Mouse (Mus musculus) lung, embryonic 14.5 days (tissue): ENCODE data around the gene Hdac7. TPM values are rescaled to one million over a fixed set of nuclear protein-coding genes. Genes with fewer than 3 reads are reported as not detected.

Experiments used
- ATAC-seq: fragments of 200-750 bp; cut with Nextera tagmentation; 2 replicates; pipeline ENCODE4 v1.8.0; 2017; ENCODE audit warnings: mild to moderate bottlenecking, moderate TSS enrichment, moderate library complexity; ENCODE audit not compliant: insufficient read depth
- DNase-seq: peaks from one replicate; pipeline ENCODE4 v3.0.0-alpha.2; 2015
- H3K27ac ChIP-seq: fragments of 300-500 bp; sonication (generic); 2 replicates; pipeline ENCODE4 v1.5.1; 2014; ENCODE audit warnings: low read depth, mild to moderate bottlenecking, moderate library complexity
- H3K27me3 ChIP-seq: fragments of 300-500 bp; sonication (generic); 2 replicates; pipeline ENCODE4 v1.6.1; 2014; ENCODE audit warnings: low read length, control low read depth; ENCODE audit not compliant: insufficient read depth
- H3K36me3 ChIP-seq: fragments of 300-500 bp; sonication (generic); 2 replicates; pipeline ENCODE4 v1.6.1; 2014; ENCODE audit warnings: control low read depth; ENCODE audit not compliant: insufficient read depth
- H3K4me1 ChIP-seq: fragments of 300-500 bp; sonication (generic); 2 replicates; pipeline ENCODE4 v1.6.1; 2014; ENCODE audit warnings: antibody characterized with exemption, control low read depth; ENCODE audit not compliant: insufficient read depth
- H3K4me2 ChIP-seq: fragments of 300-500 bp; sonication (generic); 2 replicates; pipeline ENCODE4 v1.6.1; 2014; ENCODE audit warnings: mild to moderate bottlenecking
- H3K4me3 ChIP-seq: fragments of 300-500 bp; sonication (generic); 2 replicates; pipeline ENCODE4 v1.5.1; 2014; ENCODE audit warnings: low read depth, low read length
- H3K9ac ChIP-seq: fragments of 300-500 bp; sonication (generic); 2 replicates; pipeline ENCODE4 v1.6.1; 2014
- H3K9me3 ChIP-seq: fragments of 300-500 bp; sonication (generic); 2 replicates; pipeline ENCODE4 v1.6.1; 2016; ENCODE audit warnings: low read depth, low read length, control low read depth
- CTCF ChIP-seq: IDR thresholded peaks from 2 replicates; pipeline ENCODE4 v1.5.1; 2016; ENCODE audit warnings: antibody characterized with exemption, low read depth
- WGBS: fragments of 180-500 bp; shearing (Covaris S2); extraction: QIAGEN DNeasy Blood & Tissue Kit; methylation state at CpG from one replicate; pipeline ENCODE4 v1.1.7; 2014; 5-methylcytosine and 5-hydroxymethylcytosine counted together
- polyA plus RNA-seq: library from polyadenylated mRNA; unstranded; fragments of >200 nt; fragmentation: Nextera tagmentation; extraction: Ambion mirVana; gene quantifications from 2 replicates; pipeline ENCODE4 v1.2.1, GENCODE M21; 2014

Gene Hdac7
- polyA plus RNA-seq, 1 experiment from 2014 or later, result 51.2 TPM

- 55% methylated on average over 9 of the region's 9 CpGs for WGBS
- Histone ChIP-seq H3K4me3 (no peak overlapping the region), H3K27me3 (peaks cover 7% of the 10 kb centered on the region; the same call in 1 of the 2 replicates), H3K9me3 (no peaks in the 10 kb centered on the region), H3K4me1 (peaks cover 28% of the 10 kb centered on the region), H3K4me2 (no peak overlapping the region), H3K27ac (no peak overlapping the region), H3K9ac (no peak overlapping the region), H3K36me3 (0 out of 2 replicates have a peak, but pooled peaks cover 18% of the 10 kb centered on the region)
- no peak for TF ChIP-seq CTCF
- DNase-seq (no peak), ATAC-seq (no peak)
Observed at GRCm38 (mm10) chr15:97763256-97764049, 80.8 kb downstream of the Hdac7 start.

- Histone ChIP-seq H3K27ac (no peak overlapping the region), H3K4me1 (peaks cover 26% of the 10 kb centered on the region), H3K4me3 (no peak overlapping the region), H3K36me3 (0 out of 2 replicates have a peak, but pooled peaks cover 18% of the 10 kb centered on the region), H3K27me3 (peaks cover 7% of the 10 kb centered on the region; the same call in 1 of the 2 replicates), H3K9ac (no peak overlapping the region), H3K9me3 (no peaks in the 10 kb centered on the region), H3K4me2 (no peak overlapping the region)
- DNase-seq, result no peak
- no peak for ATAC-seq
- TF ChIP-seq CTCF, result no peak
- 47% methylated on average over 9 of the region's 9 CpGs for WGBS
Observed at GRCm38 (mm10) chr15:97762733-97763132, 81.6 kb downstream of the Hdac7 start.

- peak; percentile 11 for TF ChIP-seq CTCF
- Histone ChIP-seq H3K4me2 (peak overlapping the region; percentile 12), H3K9ac (no peak overlapping the region), H3K27ac (peak overlapping the region; percentile 65; the same call in 1 of the 2 replicates), H3K36me3 (peaks cover 23% of the 10 kb centered on the region; the same call in 1 of the 2 replicates), H3K27me3 (0 out of 2 replicates have a peak, but pooled peaks cover under 1% of the 10 kb centered on the region), H3K4me3 (no peak overlapping the region), H3K9me3 (no peaks in the 10 kb centered on the region), H3K4me1 (peaks cover 16% of the 10 kb centered on the region)
- no peak for DNase-seq
- no peak for ATAC-seq
- 39% methylated on average over 13 of the region's 13 CpGs for WGBS
Observed at GRCm38 (mm10) chr15:97761438-97761837, 82.9 kb downstream of the Hdac7 start.

- Histone ChIP-seq H3K36me3 (peaks cover 23% of the 10 kb centered on the region; the same call in 1 of the 2 replicates), H3K4me3 (no peak overlapping the region), H3K27me3 (no peaks in the 10 kb centered on the region), H3K9ac (no peak overlapping the region), H3K4me2 (peak overlapping the region; percentile 12; the same call in 1 of the 2 replicates), H3K27ac (no peak overlapping the region), H3K9me3 (no peaks in the 10 kb centered on the region), H3K4me1 (peaks cover 12% of the 10 kb centered on the region; the same call in 1 of the 2 replicates)
- WGBS, result 62% methylated on average over 5 of the region's 5 CpGs
- DNase-seq (no peak), ATAC-seq (no peak)
- no peak for TF ChIP-seq CTCF
Observed at GRCm38 (mm10) chr15:97760952-97761351, 83.3 kb downstream of the Hdac7 start.

GRCm38 (mm10) chr15:97760006-97760405 lies 84.3 kb downstream of the Hdac7 start:
- peaks cover 5% of the 10 kb centered on the region; the same call in 1 of the 2 replicates for H3K4me1 ChIP-seq
- H3K9ac ChIP-seq, result no peak overlapping the region
- 85% methylated on average over 9 of the region's 9 CpGs for WGBS
- no peaks in the 10 kb centered on the region for H3K9me3 ChIP-seq
- no peak for ATAC-seq
- no peak for TF ChIP-seq CTCF
- H3K4me2 ChIP-seq, result no peak overlapping the region
- no peaks in the 10 kb centered on the region for H3K27me3 ChIP-seq
- H3K27ac ChIP-seq, result no peak overlapping the region
- H3K36me3 ChIP-seq, result peaks cover 23% of the 10 kb centered on the region; the same call in 1 of the 2 replicates
- DNase-seq, result no peak
- no peak overlapping the region for H3K4me3 ChIP-seq

GRCm38 (mm10) chr15:97755361-97755760 lies 88.9 kb downstream of the Hdac7 start:
- Histone ChIP-seq H3K4me1 (peaks cover 6% of the 10 kb centered on the region), H3K27me3 (no peaks in the 10 kb centered on the region), H3K9me3 (no peaks in the 10 kb centered on the region), H3K27ac (no peak overlapping the region), H3K4me3 (no peak overlapping the region), H3K4me2 (no peak overlapping the region), H3K36me3 (peaks cover 19% of the 10 kb centered on the region; the same call in 1 of the 2 replicates), H3K9ac (no peak overlapping the region)
- no peak for DNase-seq
- no peak for TF ChIP-seq CTCF
- 36% methylated on average over 8 of the region's 8 CpGs for WGBS
- no peak for ATAC-seq

GRCm38 (mm10) chr15:97754476-97754875 lies 89.8 kb downstream of the Hdac7 start:
- TF ChIP-seq CTCF, result no peak
- peaks cover 9% of the 10 kb centered on the region for H3K4me1 ChIP-seq
- H3K27me3 ChIP-seq, result no peaks in the 10 kb centered on the region
- H3K4me3 ChIP-seq, result no peak overlapping the region
- no peak overlapping the region for H3K4me2 ChIP-seq
- 33% methylated on average over 6 of the region's 6 CpGs for WGBS
- no peak overlapping the region for H3K27ac ChIP-seq
- ATAC-seq (no peak), DNase-seq (peak; percentile 25)
- peaks cover 12% of the 10 kb centered on the region; the same call in 1 of the 2 replicates for H3K36me3 ChIP-seq
- H3K9me3 ChIP-seq, result no peaks in the 10 kb centered on the region
- H3K9ac ChIP-seq, result no peak overlapping the region
